Mouse (Mus musculus) sigmoid colon, adult 10 weeks (tissue): ENCODE measurements around the gene Pop7. TPM values are rescaled to one million over a fixed set of nuclear protein-coding genes. Genes with fewer than 3 reads are reported as not detected.

Source experiments
- polyA plus RNA-seq: library from polyadenylated mRNA; stranded (reverse); fragments of 350-450 nt; fragmentation: Illumina TruSeq; extraction: RNeasy Lipid Tissue Mini Kit (QIAGEN cat#74804); gene quantifications from one replicate; pipeline ENCODE4 v1.2.3, GENCODE M21; 2014; ENCODE audit warnings: low read depth, low replicate concordance

Pop7 gene
- polyA plus RNA-seq, result not detected

GRCm38 (mm10) chr5:137501709-137502666 lies at the start of gene Pop7:
Pop7 (minus strand) TSS chr5:137502518.

GRCm38 (mm10) chr5:137533117-137533827 lies 31.0 kb upstream of the Pop7 start, which contains the start of the genes Epo and Gnb2:
Epo (minus strand) TSS chr5:137533242.
Gnb2 (minus strand) TSS chr5:137533510.

GRCm38 (mm10) chr5:137518436-137518835 lies 16.1 kb upstream of the Pop7 start, which contains the start of gene Gigyf1:
Gigyf1 (plus strand) TSS chr5:137518548.

GRCm38 (mm10) chr5:137476964-137477363 lies 25.4 kb downstream of the Pop7 start, which contains the start of gene Zan:
Zan (minus strand) TSS chr5:137477064.

Other genes starting within 250 kb of the Pop7 start
- 1.5 TPM for gene Ache, start 215.0 kb downstream of the Pop7 start, polyA plus RNA-seq
- gene Ufsp1, start 207.9 kb downstream of the Pop7 start, polyA plus RNA-seq, result 5.0 TPM
- gene Srrt, start 194.8 kb downstream of the Pop7 start, polyA plus RNA-seq, result 30.8 TPM
- gene Trip6, start 188.1 kb downstream of the Pop7 start, polyA plus RNA-seq, result not detected
- 2.0 TPM for gene Slc12a9, start 168.9 kb downstream of the Pop7 start, polyA plus RNA-seq
- 8.0 TPM for gene Ephb4, start 152.4 kb downstream of the Pop7 start, polyA plus RNA-seq
- 10.9 TPM for gene Zan, start 25.5 kb downstream of the Pop7 start, polyA plus RNA-seq
- 2.5 TPM for gene Gigyf1, start 16.0 kb upstream of the Pop7 start, polyA plus RNA-seq
- not detected for gene Epo, start 30.7 kb upstream of the Pop7 start, polyA plus RNA-seq
- gene Gnb2, start 31.0 kb upstream of the Pop7 start, polyA plus RNA-seq, result 2.5 TPM
- gene Actl6b, start 51.0 kb upstream of the Pop7 start, polyA plus RNA-seq, result not detected
- gene Tfr2, start 67.3 kb upstream of the Pop7 start, polyA plus RNA-seq, result not detected
- gene Mospd3, start 98.5 kb upstream of the Pop7 start, polyA plus RNA-seq, result not detected
- gene Pcolce, start 111.3 kb upstream of the Pop7 start, polyA plus RNA-seq, result 5.8 TPM
- not detected for gene Fbxo24, start 126.5 kb upstream of the Pop7 start, polyA plus RNA-seq
- gene Lrch4, start 126.6 kb upstream of the Pop7 start, polyA plus RNA-seq, result 0.85 TPM
- gene Gm20605, start 126.7 kb upstream of the Pop7 start, polyA plus RNA-seq, result not detected
- 1.6 TPM for gene Sap25, start 138.8 kb upstream of the Pop7 start, polyA plus RNA-seq
- not detected for gene Irs3, start 143.2 kb upstream of the Pop7 start, polyA plus RNA-seq
- gene Agfg2, start 182.2 kb upstream of the Pop7 start, polyA plus RNA-seq, result 11.5 TPM
- 0.47 TPM for gene Nyap1, start 239.1 kb upstream of the Pop7 start, polyA plus RNA-seq
- 6.2 TPM for gene Tsc22d4, start 243.2 kb upstream of the Pop7 start, polyA plus RNA-seq